Comparison of ENCODE assay signal across 26 mouse cellular contexts in genomic region chr9:97950378-97951006, GRCm38 (mm10).
"Had no signal": no experiment of that assay in that cellular context is flagged by ENCODE, and none has a peak within 500 bp of the region (broad histone marks: within the 10 kb centered on the region; RNA-seq: fewer than 3 reads in every experiment).

No protein-coding gene starts in this region.

- H3K27me3 ChIP-seq: heart, embryonic 12.5 days; hindbrain, embryonic 13.5 days; intestine, embryonic 15.5 days; limb, embryonic 12.5 days; liver, embryonic 13.5 days had no signal

- DNase-seq: gastrocnemius, adult 2 months; gastrocnemius, postnatal 10 days; gastrocnemius, postnatal 25 days; heart, adult 18-20 months; heart, postnatal 10 days; heart, postnatal 4 days; kidney, adult 18-20 months; kidney, adult 8-10 months; kidney, postnatal 10 days; kidney, postnatal 25 days; kidney, postnatal 4 days; liver; liver, embryonic 13.5 days had no signal

- H3K27ac ChIP-seq: gastrocnemius, adult 2 months; heart, embryonic 10.5 days; hindbrain, embryonic 10.5 days; hindbrain, embryonic 13.5 days; intestine, embryonic 15.5 days; layer of hippocampus, adult 2 months; left cerebral cortex, adult 2 months; limb, embryonic 10.5 days; limb, embryonic 12.5 days; liver, embryonic 13.5 days had no signal

- H3K4me1 ChIP-seq: heart, embryonic 10.5 days; heart, embryonic 12.5 days; hindbrain, embryonic 10.5 days; intestine, embryonic 15.5 days; limb, embryonic 10.5 days; limb, embryonic 12.5 days; liver, embryonic 13.5 days had no signal

- H3K4me3 ChIP-seq: gastrocnemius, adult 2 months; heart, embryonic 10.5 days; heart, embryonic 12.5 days; hindbrain, embryonic 10.5 days; hindbrain, embryonic 13.5 days; intestine, embryonic 15.5 days; layer of hippocampus, adult 2 months; left cerebral cortex, adult 2 months; limb, embryonic 10.5 days; limb, embryonic 12.5 days; liver, embryonic 13.5 days had no signal

- H3K9me3 ChIP-seq: heart, embryonic 10.5 days; heart, embryonic 12.5 days; hindbrain, embryonic 10.5 days; hindbrain, embryonic 13.5 days; intestine, embryonic 15.5 days; limb, embryonic 10.5 days; limb, embryonic 12.5 days; liver, embryonic 13.5 days had no signal

- H3K36me3 ChIP-seq: heart, embryonic 10.5 days; heart, embryonic 12.5 days; hindbrain, embryonic 10.5 days; hindbrain, embryonic 13.5 days; intestine, embryonic 15.5 days; limb, embryonic 10.5 days; limb, embryonic 12.5 days; liver, embryonic 13.5 days had no signal

- ATAC-seq: hindbrain, embryonic 16.5 days; inflammation-experienced regulatory T-cells, adult 6 months; intestine, embryonic 15.5 days; intestine, postnatal 0 days had no signal

- H3K9ac ChIP-seq: heart, embryonic 12.5 days; hindbrain, embryonic 13.5 days; intestine, embryonic 15.5 days; limb, embryonic 12.5 days; liver, embryonic 13.5 days had no signal

- H3K4me2 ChIP-seq: heart, embryonic 12.5 days; hindbrain, embryonic 13.5 days; intestine, embryonic 15.5 days; limb, embryonic 12.5 days; liver, embryonic 11.5 days; liver, embryonic 13.5 days had no signal
